Mouse (Mus musculus) limb, embryonic 14.5 days (tissue): Measurements from ENCODE around the gene Misp. TPM values are rescaled to one million over a fixed set of nuclear protein-coding genes. Genes with fewer than 3 reads are reported as not detected.
A peak's percentile ranks its signal among the peaks of the same experiment; 100 is the strongest.

Source experiments
- ATAC-seq: fragments of 200-750 bp; cut with Nextera tagmentation; 2 replicates; pipeline ENCODE4 v1.8.0; 2017; ENCODE audit warnings: low read depth, moderate number of reproducible peaks, moderate TSS enrichment; ENCODE audit not compliant: low FRiP score
- DNase-seq: peaks from one replicate; pipeline ENCODE4 v3.0.0-alpha.2; 2015; ENCODE audit warnings: low spot score
- H3K27ac ChIP-seq: fragments of 300-500 bp; sonication (generic); replicated peaks from 2 replicates; pipeline ENCODE4 v1.5.1; 2014; ENCODE audit warnings: low read depth, mild to moderate bottlenecking, low read length, moderate library complexity, mixed read lengths
- H3K27me3 ChIP-seq: fragments of 300-500 bp; sonication (generic); 2 replicates; pipeline ENCODE4 v1.6.1; 2014; ENCODE audit warnings: low read length, mixed read lengths; ENCODE audit not compliant: control insufficient read depth, insufficient read depth
- H3K36me3 ChIP-seq: fragments of 300-500 bp; sonication (generic); 2 replicates; pipeline ENCODE4 v1.6.1; 2014; ENCODE audit warnings: mild to moderate bottlenecking, low read length, moderate library complexity, mixed read lengths; ENCODE audit not compliant: control insufficient read depth, insufficient read depth
- H3K4me1 ChIP-seq: fragments of 300-500 bp; sonication (generic); 2 replicates; pipeline ENCODE4 v1.6.1; 2014; ENCODE audit warnings: antibody characterized with exemption, low read length, mixed read lengths; ENCODE audit not compliant: control insufficient read depth, insufficient read depth
- H3K4me2 ChIP-seq: fragments of 300-500 bp; sonication (generic); replicated peaks from 2 replicates; pipeline ENCODE4 v1.6.1; 2014; ENCODE audit warnings: low read depth, mild to moderate bottlenecking, low read length, moderate library complexity; ENCODE audit not compliant: severe bottlenecking
- H3K4me3 ChIP-seq: fragments of 300-500 bp; sonication (generic); replicated peaks from 2 replicates; pipeline ENCODE4 v1.5.1; 2014; ENCODE audit warnings: low read length
- H3K9ac ChIP-seq: fragments of 300-500 bp; sonication (generic); 2 replicates; pipeline ENCODE4 v1.6.1; 2014; ENCODE audit warnings: mild to moderate bottlenecking, low read depth, low read length, moderate library complexity; ENCODE audit not compliant: severe bottlenecking
- H3K9me3 ChIP-seq: fragments of 300-500 bp; sonication (generic); 2 replicates; pipeline ENCODE4 v1.6.1; 2016; ENCODE audit warnings: low read length; ENCODE audit not compliant: control insufficient read depth
- POLR2A ChIP-seq: fragments of 200-500 bp; IDR thresholded peaks from 2 replicates; pipeline ENCODE4 v1.8.0; 2012; ENCODE audit warnings: inconsistent platforms, mild to moderate bottlenecking, moderate library complexity, borderline replicate concordance; ENCODE audit not compliant: insufficient read depth, insufficient read length; ENCODE audit errors: extremely low read depth
- WGBS: fragments of 180-500 bp; shearing (Covaris S2); extraction: QIAGEN DNeasy Blood & Tissue Kit; methylation state at CpG from one replicate; pipeline ENCODE4 v1.1.7; 2014; 5-methylcytosine and 5-hydroxymethylcytosine counted together
- polyA plus RNA-seq, 2 experiments: library from polyadenylated mRNA; depleted of rRNA in 1 of 2; stranded (reverse) in 1 of 2; unstranded in 1 of 2; fragments of >200 nt; fragmentation: Nextera tagmentation in 1 of 2; extraction: Ambion mirVana in 1 of 2; gene quantifications; 2 replicates each; pipeline versions ENCODE4 v1.2.1 to v1.2.3; 2012 to 2014

Gene Misp
- polyA plus RNA-seq, 2 experiments, result 0.41 to 0.54 TPM

- no peak for ATAC-seq
- Histone ChIP-seq H3K36me3 (peaks cover 47% of the 10 kb centered on the region), H3K4me3 (no peak overlapping the region), H3K4me2 (no peak overlapping the region), H3K9ac (no peak overlapping the region), H3K27ac (no peak overlapping the region), H3K9me3 (no peaks in the 10 kb centered on the region), H3K4me1 (peaks cover 17% of the 10 kb centered on the region), H3K27me3 (no peaks in the 10 kb centered on the region)
- 78% methylated on average over 10 of the region's 10 CpGs for WGBS
- no peak for DNase-seq
- TF ChIP-seq POLR2A, result no peak
Observed at GRCm38 (mm10) chr10:79806972-79807371, 13.8 kb upstream of the Misp start.

- ATAC-seq, result no peak
- no peak for TF ChIP-seq POLR2A
- H3K4me1 ChIP-seq, result peaks cover 10% of the 10 kb centered on the region
- no peaks in the 10 kb centered on the region for H3K27me3 ChIP-seq
- no peak for DNase-seq
- 50% methylated on average over 11 of the region's 11 CpGs for WGBS
- H3K9me3 ChIP-seq, result no peaks in the 10 kb centered on the region
- H3K27ac ChIP-seq, result 0 out of 2 replicates have a peak overlapping the region, but pooled peaks have one; percentile 5
- no peak overlapping the region for H3K9ac ChIP-seq
- H3K4me3 ChIP-seq, result no peak overlapping the region
- peaks cover 48% of the 10 kb centered on the region for H3K36me3 ChIP-seq
- H3K4me2 ChIP-seq, result no peak overlapping the region
Observed at GRCm38 (mm10) chr10:79807826-79808225, 13.0 kb upstream of the Misp start.

- H3K27ac ChIP-seq, result no peak overlapping the region
- H3K9me3 ChIP-seq, result no peaks in the 10 kb centered on the region
- no peak for TF ChIP-seq POLR2A
- H3K9ac ChIP-seq, result no peak overlapping the region
- peaks cover 51% of the 10 kb centered on the region for H3K36me3 ChIP-seq
- DNase-seq (no peak), ATAC-seq (no peak)
- WGBS, result 92% methylated on average over 11 of the region's 11 CpGs
- H3K4me3 ChIP-seq, result no peak overlapping the region
- no peaks in the 10 kb centered on the region for H3K27me3 ChIP-seq
- peaks cover 3% of the 10 kb centered on the region for H3K4me1 ChIP-seq
- H3K4me2 ChIP-seq, result no peak overlapping the region
Observed at GRCm38 (mm10) chr10:79808728-79809127, 12.1 kb upstream of the Misp start.

GRCm38 (mm10) chr10:79811736-79812637 lies 8.8 kb upstream of the Misp start:
- H3K27me3 ChIP-seq, result no peaks in the 10 kb centered on the region
- H3K27ac ChIP-seq, result no peak overlapping the region
- H3K9ac ChIP-seq, result no peak overlapping the region
- H3K4me2 ChIP-seq, result no peak overlapping the region
- 28% methylated on average over 15 of the region's 15 CpGs for WGBS
- H3K4me3 ChIP-seq, result no peak overlapping the region
- ATAC-seq (0 out of 2 replicates have a peak, but pooled peaks have one; percentile 34), DNase-seq (peak; percentile 68)
- H3K9me3 ChIP-seq, result no peaks in the 10 kb centered on the region
- no peaks in the 10 kb centered on the region for H3K4me1 ChIP-seq
- H3K36me3 ChIP-seq, result peaks cover 67% of the 10 kb centered on the region
- TF ChIP-seq POLR2A, result no peak

- Histone ChIP-seq H3K4me1 (no peaks in the 10 kb centered on the region), H3K9me3 (no peaks in the 10 kb centered on the region), H3K27me3 (no peaks in the 10 kb centered on the region), H3K4me2 (no peak overlapping the region), H3K27ac (no peak overlapping the region), H3K36me3 (peaks cover 64% of the 10 kb centered on the region), H3K9ac (no peak overlapping the region), H3K4me3 (no peak overlapping the region)
- no peak for TF ChIP-seq POLR2A
- no peak for DNase-seq
- WGBS, result 88% methylated on average over 5 of the region's 5 CpGs
- no peak for ATAC-seq
Observed at GRCm38 (mm10) chr10:79814271-79814842, 6.4 kb upstream of the Misp start.
